Mouse (Mus musculus) hindbrain, embryonic 16.5 days (tissue): ENCODE results near the gene Olfr1131. TPM values are rescaled to one million over a fixed set of nuclear protein-coding genes. Genes with fewer than 3 reads are reported as not detected.
"Not testable (repeated sequence)": the region's sequence is repeated elsewhere in the genome, so short reads cannot be mapped to it uniquely, and the experiment has no call there.

ENCODE experiments used
- ATAC-seq: fragments of 200-750 bp; cut with Nextera tagmentation; 2 replicates; pipeline ENCODE4 v1.8.0; 2017; ENCODE audit warnings: moderate TSS enrichment, moderate library complexity
- H3K27ac ChIP-seq: fragments of 300-500 bp; sonication (generic); 2 replicates; pipeline ENCODE4 v1.5.1; 2014; ENCODE audit warnings: low read depth, mild to moderate bottlenecking, control low read depth, low read length, moderate library complexity
- H3K27me3 ChIP-seq: fragments of 300-500 bp; sonication (generic); replicated peaks from 2 replicates; pipeline ENCODE4 v1.6.1; 2014; ENCODE audit warnings: low read length; ENCODE audit not compliant: control insufficient read depth, insufficient read depth
- H3K36me3 ChIP-seq: fragments of 300-500 bp; sonication (generic); 2 replicates; pipeline ENCODE4 v1.6.1; 2014; ENCODE audit warnings: mild to moderate bottlenecking, low read length, moderate library complexity, mixed read lengths; ENCODE audit not compliant: control insufficient read depth, insufficient read depth
- H3K4me1 ChIP-seq: fragments of 300-500 bp; sonication (generic); 2 replicates; pipeline ENCODE4 v1.6.1; 2014; ENCODE audit warnings: low read depth, low read length; ENCODE audit not compliant: control insufficient read depth, insufficient read depth
- H3K4me2 ChIP-seq: fragments of 300-500 bp; sonication (generic); 2 replicates; pipeline ENCODE4 v1.6.1; 2014; ENCODE audit warnings: mild to moderate bottlenecking, low read length, control low read depth, moderate library complexity
- H3K4me3 ChIP-seq: fragments of 300-500 bp; sonication (generic); 2 replicates; pipeline ENCODE4 v1.5.1; 2014; ENCODE audit warnings: mild to moderate bottlenecking, low read length, control low read depth, moderate library complexity
- H3K9ac ChIP-seq: fragments of 300-500 bp; sonication (generic); 2 replicates; pipeline ENCODE4 v1.6.1; 2014; ENCODE audit warnings: low read depth, mild to moderate bottlenecking, control low read depth, low read length, moderate library complexity
- H3K9me3 ChIP-seq: fragments of 300-500 bp; sonication (generic); 2 replicates; pipeline ENCODE4 v1.6.1; 2014; ENCODE audit warnings: mild to moderate bottlenecking, low read length, moderate library complexity; ENCODE audit not compliant: control insufficient read depth
- WGBS: fragments of 180-500 bp; shearing (Covaris S2); extraction: QIAGEN DNeasy Blood & Tissue Kit; methylation state at CpG from one replicate; pipeline ENCODE4 v1.1.7; 2014; 5-methylcytosine and 5-hydroxymethylcytosine counted together
- polyA plus RNA-seq: library from polyadenylated mRNA; unstranded; fragments of >200 nt; fragmentation: Nextera tagmentation; extraction: Ambion mirVana; gene quantifications from 2 replicates; pipeline ENCODE4 v1.2.1, GENCODE M21; 2015

Olfr1131 gene
- polyA plus RNA-seq: not detected in 2 replicates

DNA sequence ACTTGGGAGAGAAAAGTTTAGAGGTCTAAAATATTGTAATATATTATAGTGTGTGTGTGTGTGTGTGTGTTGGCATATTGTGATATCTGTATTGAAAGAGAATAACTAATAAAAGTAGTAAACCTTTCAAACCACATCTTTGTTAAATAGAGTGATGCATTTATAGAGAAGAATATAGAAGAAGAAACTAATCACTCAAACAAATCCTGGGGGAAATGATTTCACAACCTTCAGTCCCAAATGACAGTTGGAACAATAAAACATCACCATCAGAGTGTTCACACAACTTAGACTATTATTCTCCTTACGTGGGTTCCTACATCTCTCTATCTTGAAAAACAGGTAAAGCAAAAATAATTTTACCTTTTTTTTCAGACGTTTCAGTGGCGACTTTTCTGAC lies at the start of gene Olfr1131:
Olfr1131 (plus strand) TSS at position 301 of the 400 bp plus-strand sequence.
- Histone ChIP-seq H3K27me3 (no peaks in the 10 kb centered on the region), H3K9me3 (no peaks in the 10 kb centered on the region), H3K4me3 (no peak within 1 kb of the TSS), H3K4me1 (no peaks in the 10 kb centered on the region), H3K27ac (no peak within 1 kb of the TSS), H3K9ac (no peak within 1 kb of the TSS), H3K4me2 (no peak within 1 kb of the TSS), H3K36me3 (no peaks in the 10 kb centered on the region)
- 72% methylated on average over 3 of the region's 3 CpGs for WGBS
- ATAC-seq: no peak

DNA sequence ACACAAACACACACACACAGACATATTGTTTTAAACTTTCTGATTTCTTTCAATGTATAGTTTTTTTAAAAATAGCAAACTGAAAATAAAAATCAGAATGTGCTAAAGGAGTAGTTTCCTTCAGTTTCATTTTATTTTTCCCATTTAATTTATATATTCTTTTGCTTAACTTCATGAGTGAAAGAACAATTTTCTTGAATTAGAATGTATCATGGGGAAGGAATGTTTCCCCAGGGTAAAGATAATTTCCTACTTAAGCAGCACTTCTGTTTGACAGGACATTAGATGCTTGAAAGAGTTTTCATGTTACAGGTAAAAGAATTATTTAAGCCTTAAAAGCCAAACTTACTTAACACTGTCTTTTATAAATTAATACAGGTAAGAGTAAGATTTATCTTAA lies 21.0 kb upstream of the Olfr1131 start, which contains the start of gene Olfr1130:
Olfr1130 (plus strand) TSS at position 301 of the 400 bp plus-strand sequence.
- H3K27me3 ChIP-seq, H3K27ac ChIP-seq, H3K4me3 ChIP-seq, H3K4me2 ChIP-seq, H3K4me1 ChIP-seq, H3K9ac ChIP-seq, H3K36me3 ChIP-seq, ATAC-seq, H3K9me3 ChIP-seq: not testable (repeated sequence)

DNA sequence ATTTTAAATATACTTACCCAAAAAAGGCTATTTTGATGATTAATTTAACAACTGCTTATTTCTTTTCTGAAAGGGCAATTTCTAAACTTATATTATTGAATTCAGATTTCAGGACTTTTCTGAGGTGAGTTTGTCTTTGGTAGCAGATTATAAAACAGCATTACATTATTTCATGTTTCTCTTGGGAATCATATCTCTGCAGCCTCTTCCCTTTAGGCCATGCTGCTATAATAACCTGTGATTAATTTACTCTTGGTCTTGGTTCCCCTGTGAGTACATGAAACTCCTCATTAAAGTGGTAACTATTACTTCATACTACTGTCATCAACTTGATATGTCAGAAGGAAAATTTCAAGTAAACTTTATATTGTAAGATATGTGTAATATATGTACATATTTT lies 10.5 kb downstream of the Olfr1131 start, which contains the start of gene Olfr1132:
Olfr1132 (minus strand) TSS at position 101 of the 400 bp plus-strand sequence.
- Histone ChIP-seq H3K27ac (no peak within 1 kb of the TSS), H3K36me3 (no peaks in the 10 kb centered on the region), H3K4me3 (no peak within 1 kb of the TSS), H3K9me3 (no peaks in the 10 kb centered on the region), H3K4me1 (no peaks in the 10 kb centered on the region), H3K27me3 (no peaks in the 10 kb centered on the region), H3K4me2 (no peak within 1 kb of the TSS), H3K9ac (no peak within 1 kb of the TSS)
- ATAC-seq: no peak

DNA sequence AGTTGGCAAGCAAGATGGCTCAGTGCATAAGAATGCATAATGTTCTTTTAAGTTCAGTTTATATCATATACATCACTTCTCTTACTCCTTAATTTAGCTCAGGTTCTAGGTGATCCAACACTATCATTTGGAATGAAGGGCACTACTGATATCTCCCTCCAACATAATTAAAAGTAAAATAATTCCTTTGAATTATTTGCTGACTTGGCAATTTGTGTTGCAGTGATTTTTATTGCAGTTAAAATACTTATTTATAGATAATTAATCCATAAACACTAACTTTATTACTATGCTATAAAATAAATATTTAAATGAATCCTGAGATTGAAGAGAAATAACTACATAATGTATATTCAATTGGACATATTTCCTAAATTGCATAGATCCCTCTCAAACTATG lies 15.5 kb downstream of the Olfr1131 start:
- Histone ChIP-seq H3K27ac (no peak overlapping the region), H3K27me3 (no peaks in the 10 kb centered on the region), H3K4me1 (no peaks in the 10 kb centered on the region), H3K9ac (no peak overlapping the region), H3K36me3 (no peaks in the 10 kb centered on the region), H3K9me3 (no peaks in the 10 kb centered on the region), H3K4me2 (no peak overlapping the region), H3K4me3 (no peak overlapping the region)
- no peak for ATAC-seq

DNA sequence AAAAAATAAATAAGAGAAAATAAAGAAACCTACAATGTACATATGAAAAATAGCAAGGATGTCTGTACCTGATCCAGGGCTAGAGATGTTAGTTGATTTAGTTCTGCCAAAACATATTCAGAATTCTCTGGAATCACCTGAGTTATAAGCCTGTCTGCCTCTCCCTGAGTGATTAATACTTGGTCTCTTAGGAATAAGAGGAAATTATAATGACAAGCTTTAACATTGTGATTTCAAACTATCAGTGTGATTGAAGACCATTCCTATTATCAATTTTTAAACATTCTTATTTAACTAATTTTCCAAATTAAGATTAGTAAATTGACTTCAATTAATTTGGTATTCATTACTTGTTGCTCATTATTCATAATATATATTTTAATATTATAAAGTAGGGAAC lies 20.4 kb downstream of the Olfr1131 start, which contains the start of gene Olfr1133:
Olfr1133 (minus strand) TSS at position 101 of the 400 bp plus-strand sequence.
- Histone ChIP-seq H3K27me3 (no peaks in the 10 kb centered on the region), H3K27ac (no peak within 1 kb of the TSS), H3K36me3 (no peaks in the 10 kb centered on the region), H3K9ac (no peak within 1 kb of the TSS), H3K4me1 (no peaks in the 10 kb centered on the region), H3K9me3 (no peaks in the 10 kb centered on the region), H3K4me2 (no peak within 1 kb of the TSS), H3K4me3 (no peak within 1 kb of the TSS)
- ATAC-seq: no peak

DNA sequence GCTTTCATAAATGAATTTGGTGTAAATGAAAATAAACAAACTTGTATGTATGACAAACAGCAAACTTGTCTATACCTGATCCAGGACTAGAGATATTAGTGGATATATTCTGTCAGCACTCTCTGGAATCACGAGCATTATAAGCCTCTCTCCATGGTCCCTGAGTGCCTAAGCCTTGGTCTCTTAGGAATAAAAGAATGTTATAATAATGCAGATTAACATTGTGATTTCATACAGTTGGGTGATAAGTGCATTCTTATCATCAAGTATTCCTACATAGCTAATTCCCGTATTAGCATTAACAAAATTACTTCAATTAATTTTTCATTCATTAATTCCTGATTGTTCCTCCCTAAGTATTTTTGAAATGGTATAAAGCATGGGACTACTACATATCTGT lies 31.5 kb downstream of the Olfr1131 start, which contains the start of gene Olfr1134:
Olfr1134 (minus strand) TSS at position 101 of the 400 bp plus-strand sequence.
- ATAC-seq: no peak
- no peaks in the 10 kb centered on the region for H3K9me3 ChIP-seq
- H3K36me3 ChIP-seq: no peaks in the 10 kb centered on the region
- no peak within 1 kb of the TSS for H3K9ac ChIP-seq
- no peak within 1 kb of the TSS for H3K4me3 ChIP-seq
- no peaks in the 10 kb centered on the region for H3K4me1 ChIP-seq
- WGBS: 85% methylated on average over 2 of the region's 2 CpGs
- H3K27ac ChIP-seq: no peak within 1 kb of the TSS
- no peaks in the 10 kb centered on the region for H3K27me3 ChIP-seq
- H3K4me2 ChIP-seq: no peak within 1 kb of the TSS

DNA sequence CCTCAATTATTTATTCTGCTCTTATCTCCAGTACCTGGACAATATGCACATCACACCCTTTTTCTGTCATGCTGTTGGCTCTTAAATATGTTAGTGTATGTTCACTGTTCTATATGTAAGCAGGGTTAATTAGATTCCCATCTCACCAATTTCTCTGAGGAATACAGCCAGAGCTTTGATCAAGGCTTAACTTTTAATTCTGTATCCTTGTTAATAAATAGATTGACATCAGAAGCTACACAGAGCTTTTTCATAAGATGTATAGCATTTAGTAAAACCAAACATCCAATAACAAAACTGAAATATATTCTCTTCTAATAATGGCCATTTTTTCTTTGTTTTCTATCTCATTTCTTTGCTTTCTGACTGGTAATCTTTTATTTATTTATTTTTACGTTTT lies 46.7 kb downstream of the Olfr1131 start, which contains the start of gene Olfr1135:
Olfr1135 (minus strand) TSS at position 101 of the 400 bp plus-strand sequence.
- Histone ChIP-seq H3K9me3 (no peaks in the 10 kb centered on the region), H3K36me3 (no peaks in the 10 kb centered on the region), H3K27me3 (no peaks in the 10 kb centered on the region), H3K27ac (no peak within 1 kb of the TSS), H3K4me3 (no peak within 1 kb of the TSS), H3K4me2 (no peak within 1 kb of the TSS), H3K9ac (no peak within 1 kb of the TSS), H3K4me1 (no peaks in the 10 kb centered on the region)
- WGBS: 17% methylated on average over 1 of the region's 1 CpGs
- ATAC-seq: no peak

Other genes starting within 250 kb of the Olfr1131 start
- gene Olfr1122, start 241.3 kb upstream of the Olfr1131 start, polyA plus RNA-seq: not detected in 2 replicates
- not detected in 2 replicates for gene Olfr1123, start 210.5 kb upstream of the Olfr1131 start, polyA plus RNA-seq
- not detected in 2 replicates for gene Olfr1124, start 196.8 kb upstream of the Olfr1131 start, polyA plus RNA-seq
- gene Olfr1126, start 173.1 kb upstream of the Olfr1131 start, polyA plus RNA-seq: not detected in 2 replicates
- not detected in 2 replicates for gene Pramel7, start 130.0 kb upstream of the Olfr1131 start, polyA plus RNA-seq
- gene Pramel6, start 120.5 kb upstream of the Olfr1131 start, polyA plus RNA-seq: not detected in 2 replicates
- not detected in 2 replicates for gene Olfr153, start 95.3 kb upstream of the Olfr1131 start, polyA plus RNA-seq
- not detected in 2 replicates for gene Olfr1128, start 81.6 kb upstream of the Olfr1131 start, polyA plus RNA-seq
- gene Olfr1129, start 53.2 kb upstream of the Olfr1131 start, polyA plus RNA-seq: not detected in 2 replicates
- not detected in 2 replicates for gene Olfr1130, start 20.9 kb upstream of the Olfr1131 start, polyA plus RNA-seq
- not detected in 2 replicates for gene Olfr1132, start 10.4 kb downstream of the Olfr1131 start, polyA plus RNA-seq
- not detected in 2 replicates for gene Olfr1133, start 20.3 kb downstream of the Olfr1131 start, polyA plus RNA-seq
- gene Olfr1134, start 31.4 kb downstream of the Olfr1131 start, polyA plus RNA-seq: not detected in 2 replicates
- not detected in 2 replicates for gene Olfr1135, start 46.6 kb downstream of the Olfr1131 start, polyA plus RNA-seq
- not detected in 2 replicates for gene Olfr1136, start 66.8 kb downstream of the Olfr1131 start, polyA plus RNA-seq
- gene Olfr1137, start 86.1 kb downstream of the Olfr1131 start, polyA plus RNA-seq: not detected in 2 replicates
- not detected in 2 replicates for gene Olfr1138, start 112.9 kb downstream of the Olfr1131 start, polyA plus RNA-seq
- gene Olfr1140, start 116.6 kb downstream of the Olfr1131 start, polyA plus RNA-seq: not detected in 2 replicates
- gene Olfr1141, start 126.9 kb downstream of the Olfr1131 start, polyA plus RNA-seq: not detected in 2 replicates
- gene Olfr152, start 152.4 kb downstream of the Olfr1131 start, polyA plus RNA-seq: not detected in 2 replicates
- not detected in 2 replicates for gene Olfr1143, start 173.5 kb downstream of the Olfr1131 start, polyA plus RNA-seq
- not detected in 2 replicates for gene Olfr1145, start 182.7 kb downstream of the Olfr1131 start, polyA plus RNA-seq
- not detected in 2 replicates for gene Olfr1148, start 203.4 kb downstream of the Olfr1131 start, polyA plus RNA-seq
- not detected in 2 replicates for gene Olfr1150-ps1, start 216.9 kb downstream of the Olfr1131 start, polyA plus RNA-seq
- gene Olfr1151, start 228.8 kb downstream of the Olfr1131 start, polyA plus RNA-seq: not detected in 2 replicates
- 0.02 TPM in 1 of 2 replicates, not detected in the other for gene Olfr1152, start 239.4 kb downstream of the Olfr1131 start, polyA plus RNA-seq